Mouse (Mus musculus): Measurements from ENCODE around the gene Kif26b.

- no peak for TF ChIP-seq CTCF (IDR thresholded peaks at IDR 0.05)
- no peak for TF ChIP-seq EP300 (IDR thresholded peaks at IDR 0.05)
Measured at GRCm38 (mm10) chr1:178655525-178655924, 126.6 kb downstream of the Kif26b start.
